Mouse (Mus musculus): ENCODE results near the gene Dapk1.

DNA sequence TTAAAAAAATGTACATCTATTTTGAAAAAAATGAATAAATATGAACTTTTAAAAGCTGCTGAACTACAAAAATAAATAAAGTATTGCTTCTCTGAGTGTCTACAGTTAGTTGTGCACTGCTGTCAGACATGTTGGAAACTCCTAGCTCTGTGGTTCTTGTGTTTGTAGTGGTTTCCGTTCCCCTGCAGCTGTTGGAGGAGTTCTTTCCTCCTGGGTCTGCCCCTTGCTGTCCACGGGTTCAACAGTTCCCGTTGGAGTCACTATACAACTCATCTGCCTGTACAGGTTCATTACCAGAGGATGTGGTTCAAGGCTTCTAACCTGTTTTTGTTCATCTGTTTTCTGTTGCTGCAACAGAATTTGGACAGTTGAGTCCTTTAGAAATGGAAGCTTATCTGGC lies 10.4 kb downstream of the Dapk1 start:
- TF ChIP-seq POLR2A (IDR thresholded peaks at IDR 0.05; ENCODE audit: insufficient read length, low read depth) (no peak), MYOG (IDR thresholded peaks at IDR 0.05; ENCODE audit: control insufficient read depth in 1 of 3, insufficient read depth in 1 of 3, insufficient read length in 2 of 3, low read depth in 2 of 3) (no peak), USF1 (IDR thresholded peaks at IDR 0.05; ENCODE audit: low read depth) (no peak), MAX (IDR thresholded peaks at IDR 0.05; ENCODE audit: low read depth) (no peak), CEBPB (IDR thresholded peaks at IDR 0.05; ENCODE audit: insufficient read depth, poor library complexity, severe bottlenecking) (no peak), TCF12 (IDR thresholded peaks at IDR 0.05; ENCODE audit: insufficient read depth, poor library complexity, severe bottlenecking) (no peak), TCF3 (IDR thresholded peaks at IDR 0.05; ENCODE audit: insufficient read length, low read depth) (no peak), E2F4 (IDR thresholded peaks at IDR 0.05; ENCODE audit: insufficient read depth) (no peak), POLR2AphosphoS2 (IDR thresholded peaks at IDR 0.05; ENCODE audit: insufficient read length, low read depth) (no peak), REST (IDR thresholded peaks at IDR 0.05; ENCODE audit: insufficient read depth, insufficient read length) (no peak)
